Mouse (Mus musculus): ENCODE data around the gene Myo18b. TPM values are rescaled to one million over a fixed set of nuclear protein-coding genes. Genes with fewer than 3 reads are reported as not detected.
A peak's percentile ranks its signal among the peaks of the same experiment; 100 is the strongest.

Myo18b gene
- polyA plus RNA-seq (2014; fragmentation: Nextera tagmentation; extraction: Ambion mirVana) = 0.28 and 0.36 TPM in 2 replicates

GRCm38 (mm10) chr5:112895674-112896654, at the start of gene Myo18b:
Gene Myo18b (minus strand): TSS chr5:112896362.
- DNase-seq (ENCODE audit: low spot score) = no peak
- no peaks in the 10 kb centered on the region for H3K27me3 ChIP-seq (ENCODE audit: control insufficient read depth, insufficient read depth, low read length)
- no peaks in the 10 kb centered on the region for H3K9me3 ChIP-seq (ENCODE audit: control insufficient read depth, low read length)
- ATAC-seq (replicated peaks; ENCODE audit: low FRiP score) = no peak
- no peaks in the 10 kb centered on the region for H3K4me1 ChIP-seq (replicated peaks; ENCODE audit: control insufficient read depth, insufficient read depth, low read length)
- no peak within 1 kb of the TSS for H3K4me3 ChIP-seq (ENCODE audit: low read depth, low read length)
- no peak within 1 kb of the TSS for H3K27ac ChIP-seq (ENCODE audit: low read depth, low read length)
- no peak within 1 kb of the TSS for H3K9ac ChIP-seq (ENCODE audit: low read length)
- H3K4me2 ChIP-seq (ENCODE audit: low read depth, low read length, severe bottlenecking) = no peak within 1 kb of the TSS
- H3K36me3 ChIP-seq (ENCODE audit: control insufficient read depth, insufficient read depth, low read length) = no peaks in the 10 kb centered on the region
- WGBS = 80% methylated on average over 17 of the region's 17 CpGs

- Histone ChIP-seq H3K27ac (ENCODE audit: low read depth, low read length) (no peak overlapping the region), H3K27me3 (ENCODE audit: control insufficient read depth, insufficient read depth, low read length) (no peaks in the 10 kb centered on the region), H3K4me2 (ENCODE audit: low read depth, low read length, severe bottlenecking) (no peak overlapping the region), H3K4me3 (ENCODE audit: low read depth, low read length) (no peak overlapping the region), H3K9ac (ENCODE audit: low read length) (no peak overlapping the region), H3K4me1 (replicated peaks; ENCODE audit: control insufficient read depth, insufficient read depth, low read length) (peaks cover 4% of the 10 kb centered on the region; the same call in 1 of the 2 replicates), H3K9me3 (ENCODE audit: control insufficient read depth, low read length) (no peaks in the 10 kb centered on the region), H3K36me3 (ENCODE audit: control insufficient read depth, insufficient read depth, low read length) (no peaks in the 10 kb centered on the region)
- ATAC-seq (replicated peaks; ENCODE audit: low FRiP score) (no peak), DNase-seq (ENCODE audit: low spot score) (no peak)
- 80% methylated on average over 7 of the region's 7 CpGs for WGBS
These were observed 49.8 kb upstream of the Myo18b start for GRCm38 (mm10) chr5:112945925-112946324.

- Histone ChIP-seq H3K4me3 (ENCODE audit: low read depth, low read length) (no peak overlapping the region), H3K36me3 (ENCODE audit: control insufficient read depth, insufficient read depth, low read length) (no peaks in the 10 kb centered on the region), H3K4me1 (replicated peaks; ENCODE audit: control insufficient read depth, insufficient read depth, low read length) (peaks cover 4% of the 10 kb centered on the region; the same call in 1 of the 2 replicates), H3K27ac (ENCODE audit: low read depth, low read length) (no peak overlapping the region), H3K9ac (ENCODE audit: low read length) (no peak overlapping the region), H3K27me3 (ENCODE audit: control insufficient read depth, insufficient read depth, low read length) (no peaks in the 10 kb centered on the region), H3K9me3 (ENCODE audit: control insufficient read depth, low read length) (no peaks in the 10 kb centered on the region), H3K4me2 (ENCODE audit: low read depth, low read length, severe bottlenecking) (no peak overlapping the region)
- 46% methylated on average over 7 of the region's 7 CpGs for WGBS
- ATAC-seq (replicated peaks; ENCODE audit: low FRiP score) = peak; percentile 46; the same call in 1 of the 2 replicates
- DNase-seq (ENCODE audit: low spot score) = no peak
These were observed 46.1 kb upstream of the Myo18b start for GRCm38 (mm10) chr5:112942244-112942643.

GRCm38 (mm10) chr5:112941001-112941400, 44.8 kb upstream of the Myo18b start:
- Histone ChIP-seq H3K27ac (ENCODE audit: low read depth, low read length) (no peak overlapping the region), H3K4me1 (replicated peaks; ENCODE audit: control insufficient read depth, insufficient read depth, low read length) (peaks cover 4% of the 10 kb centered on the region; the same call in 1 of the 2 replicates), H3K36me3 (ENCODE audit: control insufficient read depth, insufficient read depth, low read length) (no peaks in the 10 kb centered on the region), H3K27me3 (ENCODE audit: control insufficient read depth, insufficient read depth, low read length) (no peaks in the 10 kb centered on the region), H3K4me2 (ENCODE audit: low read depth, low read length, severe bottlenecking) (no peak overlapping the region), H3K9ac (ENCODE audit: low read length) (no peak overlapping the region), H3K4me3 (ENCODE audit: low read depth, low read length) (no peak overlapping the region), H3K9me3 (ENCODE audit: control insufficient read depth, low read length) (no peaks in the 10 kb centered on the region)
- no peak for DNase-seq (ENCODE audit: low spot score)
- WGBS = 93% methylated on average over 12 of the region's 12 CpGs
- ATAC-seq (replicated peaks; ENCODE audit: low FRiP score) = no peak

GRCm38 (mm10) chr5:112936632-112937031, 40.5 kb upstream of the Myo18b start:
- ATAC-seq (replicated peaks; ENCODE audit: low FRiP score) = no peak
- H3K9me3 ChIP-seq (ENCODE audit: control insufficient read depth, low read length) = no peaks in the 10 kb centered on the region
- no peak overlapping the region for H3K27ac ChIP-seq (ENCODE audit: low read depth, low read length)
- H3K4me1 ChIP-seq (replicated peaks; ENCODE audit: control insufficient read depth, insufficient read depth, low read length) = no peaks in the 10 kb centered on the region
- no peak overlapping the region for H3K9ac ChIP-seq (ENCODE audit: low read length)
- no peak overlapping the region for H3K4me2 ChIP-seq (ENCODE audit: low read depth, low read length, severe bottlenecking)
- DNase-seq (ENCODE audit: low spot score) = no peak
- no peaks in the 10 kb centered on the region for H3K36me3 ChIP-seq (ENCODE audit: control insufficient read depth, insufficient read depth, low read length)
- 87% methylated on average over 10 of the region's 10 CpGs for WGBS
- no peaks in the 10 kb centered on the region for H3K27me3 ChIP-seq (ENCODE audit: control insufficient read depth, insufficient read depth, low read length)
- H3K4me3 ChIP-seq (ENCODE audit: low read depth, low read length) = no peak overlapping the region

- Histone ChIP-seq H3K9me3 (ENCODE audit: control insufficient read depth, low read length) (no peaks in the 10 kb centered on the region), H3K27ac (ENCODE audit: low read depth, low read length) (no peak overlapping the region), H3K4me1 (replicated peaks; ENCODE audit: control insufficient read depth, insufficient read depth, low read length) (no peaks in the 10 kb centered on the region), H3K4me3 (ENCODE audit: low read depth, low read length) (no peak overlapping the region), H3K4me2 (ENCODE audit: low read depth, low read length, severe bottlenecking) (no peak overlapping the region), H3K27me3 (ENCODE audit: control insufficient read depth, insufficient read depth, low read length) (no peaks in the 10 kb centered on the region), H3K9ac (ENCODE audit: low read length) (no peak overlapping the region), H3K36me3 (ENCODE audit: control insufficient read depth, insufficient read depth, low read length) (no peaks in the 10 kb centered on the region)
- 91% methylated on average over 8 of the region's 8 CpGs for WGBS
- DNase-seq (ENCODE audit: low spot score) (no peak), ATAC-seq (replicated peaks; ENCODE audit: low FRiP score) (no peak)
These were observed 39.3 kb upstream of the Myo18b start for GRCm38 (mm10) chr5:112935436-112935835.

DNA sequence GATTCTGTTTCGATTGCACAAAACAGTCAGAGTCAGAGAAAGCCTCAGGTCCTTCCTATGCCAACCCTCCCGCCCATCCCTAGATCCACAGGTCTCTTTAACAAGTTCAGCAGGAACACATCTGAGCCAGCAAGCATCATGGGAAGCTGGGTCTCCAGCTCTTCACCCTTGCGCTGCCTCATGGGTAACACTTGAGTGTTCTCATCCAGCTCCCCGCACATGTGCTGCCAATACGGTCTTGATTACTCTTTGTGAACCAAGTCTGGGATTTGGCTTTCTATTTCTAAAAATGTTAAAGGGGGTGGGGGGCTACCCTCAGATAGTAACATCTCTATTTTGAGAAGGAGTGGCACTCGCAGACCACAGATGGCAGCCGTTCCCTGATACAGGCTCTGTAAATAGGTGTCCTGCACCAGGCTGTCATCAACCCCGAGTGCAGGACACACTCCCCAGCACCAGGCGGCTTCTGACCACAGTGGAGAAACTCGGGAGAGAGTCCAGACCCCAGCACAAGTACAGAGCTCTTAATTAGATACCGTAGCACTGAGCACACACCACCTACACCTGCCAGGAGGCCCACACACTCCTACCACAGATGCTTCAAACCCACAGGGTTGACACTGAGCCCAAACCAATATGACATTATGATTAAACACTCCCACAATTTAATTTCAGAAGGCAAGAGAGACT, 36.9 kb upstream of the Myo18b start:
- no peak overlapping the region for H3K4me2 ChIP-seq (ENCODE audit: low read depth, low read length, severe bottlenecking)
- DNase-seq (ENCODE audit: low spot score) = no peak
- no peaks in the 10 kb centered on the region for H3K36me3 ChIP-seq (ENCODE audit: control insufficient read depth, insufficient read depth, low read length)
- H3K4me1 ChIP-seq (replicated peaks; ENCODE audit: control insufficient read depth, insufficient read depth, low read length) = no peaks in the 10 kb centered on the region
- H3K27ac ChIP-seq (ENCODE audit: low read depth, low read length) = no peak overlapping the region
- H3K9me3 ChIP-seq (ENCODE audit: control insufficient read depth, low read length) = no peaks in the 10 kb centered on the region
- no peak for ATAC-seq (replicated peaks; ENCODE audit: low FRiP score)
- WGBS = 81% methylated on average over 11 of the region's 11 CpGs
- no peak overlapping the region for H3K9ac ChIP-seq (ENCODE audit: low read length)
- no peak overlapping the region for H3K4me3 ChIP-seq (ENCODE audit: low read depth, low read length)
- H3K27me3 ChIP-seq (ENCODE audit: control insufficient read depth, insufficient read depth, low read length) = no peaks in the 10 kb centered on the region

DNA sequence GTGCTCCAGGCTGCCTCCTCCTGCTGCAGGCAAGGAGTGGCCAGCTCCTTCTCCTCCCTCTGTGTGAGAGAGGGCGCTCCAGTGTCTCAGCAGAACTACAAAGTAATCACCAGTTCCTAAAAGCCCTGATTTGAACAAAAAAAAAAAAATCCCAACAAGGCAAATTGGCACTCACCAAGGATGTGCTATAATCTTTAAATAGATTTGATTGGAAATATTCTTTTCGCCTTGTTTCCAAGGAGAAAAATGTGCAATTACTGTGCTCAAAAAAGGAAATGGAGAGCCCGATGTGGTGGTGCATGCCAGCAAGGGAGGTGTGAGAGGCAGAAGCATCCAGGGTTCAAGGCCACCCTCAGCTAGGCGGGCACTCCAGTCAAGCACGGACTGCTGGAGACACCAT, 35.7 kb upstream of the Myo18b start:
- Histone ChIP-seq H3K9me3 (ENCODE audit: control insufficient read depth, low read length) (no peaks in the 10 kb centered on the region), H3K36me3 (ENCODE audit: control insufficient read depth, insufficient read depth, low read length) (no peaks in the 10 kb centered on the region), H3K4me3 (ENCODE audit: low read depth, low read length) (no peak overlapping the region), H3K4me1 (replicated peaks; ENCODE audit: control insufficient read depth, insufficient read depth, low read length) (no peaks in the 10 kb centered on the region), H3K4me2 (ENCODE audit: low read depth, low read length, severe bottlenecking) (no peak overlapping the region), H3K27me3 (ENCODE audit: control insufficient read depth, insufficient read depth, low read length) (no peaks in the 10 kb centered on the region), H3K9ac (ENCODE audit: low read length) (no peak overlapping the region), H3K27ac (ENCODE audit: low read depth, low read length) (no peak overlapping the region)
- DNase-seq (ENCODE audit: low spot score) (no peak), ATAC-seq (replicated peaks; ENCODE audit: low FRiP score) (no peak)
- WGBS = 87% methylated on average over 5 of the region's 5 CpGs

Measured in forebrain, embryonic 11.5 days (tissue).